Mouse (Mus musculus): ENCODE results near the gene Hoxa9.

Gene Hoxa9

DNA sequence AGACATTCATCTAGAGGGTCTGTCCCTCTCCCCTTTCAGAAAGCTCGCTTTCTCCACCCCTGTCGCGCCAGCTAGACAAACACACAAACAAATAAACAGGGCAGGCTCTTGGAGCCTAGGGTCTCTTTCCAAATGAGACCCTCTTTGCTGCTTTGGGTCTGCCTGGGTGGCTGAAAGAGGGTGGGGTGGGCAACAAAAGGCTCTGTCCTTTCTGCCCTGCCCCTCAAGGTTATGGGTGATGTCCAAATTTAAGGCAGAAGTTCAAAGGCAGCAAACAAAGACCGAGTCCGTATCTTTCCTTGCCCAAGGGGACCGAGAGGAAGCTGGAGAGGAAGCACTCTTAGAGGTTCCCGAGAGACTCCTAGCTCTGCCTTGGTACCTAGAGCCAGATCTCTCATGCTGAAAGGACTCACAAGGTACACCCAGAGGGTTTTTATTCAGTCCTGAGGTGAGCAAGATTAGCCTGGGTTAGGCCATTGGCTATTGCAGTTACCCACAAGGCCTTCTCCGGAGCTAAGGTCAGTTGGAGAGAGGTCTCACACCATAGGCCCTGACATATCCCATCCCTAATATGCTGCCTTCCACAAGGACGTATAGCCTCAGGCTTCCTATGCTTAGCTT is 10.2 kb upstream of the Hoxa9 start:
- Histone ChIP-seq H3K36me3 (ENCODE audit: control insufficient read depth, insufficient read depth, low read length, poor library complexity, severe bottlenecking) (no peaks in the 10 kb centered on the region), H3K27me3 (ENCODE audit: control insufficient read depth, insufficient read depth, low read length, poor library complexity, severe bottlenecking) (no peaks in the 10 kb centered on the region; the same call in none of the 2 replicates)
- no peak for DNase-seq (ENCODE audit: low read depth, low spot score)

DNA sequence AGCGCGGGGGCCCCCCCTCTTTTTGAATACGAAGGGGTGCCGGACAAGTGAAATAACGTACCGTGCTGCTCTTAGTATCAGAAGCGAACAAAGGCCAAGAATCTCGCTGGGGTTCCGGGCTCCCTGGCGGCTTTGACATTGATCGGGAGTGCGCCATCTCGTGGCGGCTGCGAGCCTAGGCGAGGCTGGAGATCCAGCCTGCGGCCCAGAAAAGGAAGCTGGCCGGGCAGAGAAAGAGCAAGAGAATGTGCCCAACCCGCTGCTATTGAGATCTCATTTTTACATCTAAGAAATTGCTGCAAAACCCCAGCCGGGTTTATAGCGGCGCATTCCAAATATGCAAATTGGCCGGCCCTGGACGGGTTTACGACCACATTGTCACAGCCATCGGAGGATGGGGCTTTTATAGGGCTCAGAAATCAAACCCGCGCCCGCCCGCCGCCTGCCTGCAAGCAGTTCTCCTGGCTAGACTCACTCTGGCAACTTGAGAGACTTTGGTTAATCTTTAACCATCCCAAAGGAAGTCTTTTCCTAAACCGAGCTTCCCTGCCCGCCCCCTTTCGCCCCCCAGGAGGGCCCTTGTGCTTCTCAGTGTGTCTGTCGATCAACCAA is 9.6 kb upstream of the Hoxa9 start, which contains the start of gene Hoxa10:
Gene Hoxa10, minus strand, starts transcription at position 466 of the 612 bp plus-strand sequence.
- Histone ChIP-seq H3K27me3 (ENCODE audit: control insufficient read depth, insufficient read depth, low read length, poor library complexity, severe bottlenecking) (no peaks in the 10 kb centered on the region; the same call in none of the 2 replicates), H3K36me3 (ENCODE audit: control insufficient read depth, insufficient read depth, low read length, poor library complexity, severe bottlenecking) (no peaks in the 10 kb centered on the region)
- peak; percentile 82 for DNase-seq (ENCODE audit: low read depth, low spot score)

DNA sequence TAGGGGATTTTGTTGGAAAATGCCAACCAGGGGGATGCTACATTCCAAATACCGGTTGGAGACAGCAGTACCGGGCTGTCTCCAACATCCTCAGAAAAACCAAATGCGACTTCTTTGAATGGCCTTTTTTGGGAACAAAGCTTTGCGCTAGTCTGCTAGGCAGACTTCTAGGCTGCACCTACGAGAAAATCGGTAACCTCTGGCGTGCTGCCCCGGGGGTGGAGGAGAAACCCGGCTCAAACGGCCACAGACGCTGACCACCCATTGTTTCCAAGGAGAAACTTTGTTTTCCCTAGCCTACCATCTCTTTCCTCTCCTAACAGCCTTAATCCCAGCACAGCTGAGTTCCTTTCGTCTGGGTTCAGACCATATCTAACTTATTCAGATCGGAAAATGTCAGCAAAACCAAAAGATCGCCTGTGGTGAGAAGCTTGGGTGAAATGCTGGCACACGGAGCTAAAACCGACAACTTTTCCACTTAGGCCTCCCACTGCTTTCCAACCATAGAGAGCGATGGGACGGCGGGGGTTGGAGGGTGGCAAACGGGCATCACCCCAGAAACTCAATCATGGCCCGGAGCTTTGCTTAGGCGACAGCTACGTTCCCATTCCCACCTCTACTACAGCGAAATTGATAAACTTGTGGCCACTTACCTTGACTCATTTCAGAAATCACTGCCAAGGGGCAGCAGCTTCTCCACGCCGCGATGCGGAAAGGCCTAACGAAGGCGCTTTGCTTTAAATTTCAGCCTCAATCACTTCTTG is 8.9 kb upstream of the Hoxa9 start:
- DNase-seq (ENCODE audit: low read depth, low spot score) = no peak
- Histone ChIP-seq H3K36me3 (ENCODE audit: control insufficient read depth, insufficient read depth, low read length, poor library complexity, severe bottlenecking) (no peaks in the 10 kb centered on the region), H3K27me3 (ENCODE audit: control insufficient read depth, insufficient read depth, low read length, poor library complexity, severe bottlenecking) (peaks cover under 1% of the 10 kb centered on the region)

DNA sequence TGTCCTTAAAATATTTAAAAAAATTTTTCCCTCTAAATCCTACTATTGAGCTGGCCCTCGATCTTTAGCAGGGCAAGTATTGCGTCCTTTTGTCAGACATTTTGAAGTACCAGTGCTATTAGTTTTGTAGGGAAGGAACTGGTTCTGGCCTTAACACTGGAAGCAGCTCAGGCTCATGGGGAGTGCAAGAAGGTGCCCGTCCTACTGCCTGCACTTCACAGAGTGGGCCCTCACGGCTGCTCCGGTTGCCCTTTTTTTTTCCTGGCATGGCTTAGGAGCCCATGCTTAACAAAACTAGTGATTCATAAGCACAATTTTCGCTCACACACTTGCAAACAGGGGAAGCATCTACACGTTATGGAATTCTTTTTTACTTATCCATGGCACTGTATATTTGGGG is 8.1 kb upstream of the Hoxa9 start:
- Histone ChIP-seq H3K27me3 (ENCODE audit: control insufficient read depth, insufficient read depth, low read length, poor library complexity, severe bottlenecking) (peaks cover 4% of the 10 kb centered on the region), H3K36me3 (ENCODE audit: control insufficient read depth, insufficient read depth, low read length, poor library complexity, severe bottlenecking) (no peaks in the 10 kb centered on the region)
- DNase-seq (ENCODE audit: low read depth, low spot score) = no peak

DNA sequence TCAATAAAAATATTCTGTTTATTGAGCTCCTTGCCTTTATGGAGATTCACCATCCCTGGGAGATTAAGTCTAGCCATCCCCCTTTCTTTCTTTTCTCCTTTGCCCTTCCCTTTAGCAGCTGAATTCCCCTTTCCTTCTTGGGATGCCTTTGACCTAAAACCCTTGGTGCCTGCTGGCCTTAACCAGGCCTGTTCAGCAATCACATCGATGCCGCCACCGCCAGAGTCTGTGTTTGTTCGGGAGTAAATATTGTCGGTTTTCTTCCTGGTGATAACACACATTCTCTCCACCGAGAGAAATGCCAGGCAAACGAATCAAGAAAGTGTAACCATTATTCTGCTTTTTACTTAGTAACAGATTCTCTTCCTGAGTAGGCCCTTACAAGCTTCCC is 7.3 kb upstream of the Hoxa9 start:
- no peak for DNase-seq (ENCODE audit: low read depth, low spot score)
- Histone ChIP-seq H3K36me3 (ENCODE audit: control insufficient read depth, insufficient read depth, low read length, poor library complexity, severe bottlenecking) (no peaks in the 10 kb centered on the region), H3K27me3 (ENCODE audit: control insufficient read depth, insufficient read depth, low read length, poor library complexity, severe bottlenecking) (peaks cover 4% of the 10 kb centered on the region)

DNA sequence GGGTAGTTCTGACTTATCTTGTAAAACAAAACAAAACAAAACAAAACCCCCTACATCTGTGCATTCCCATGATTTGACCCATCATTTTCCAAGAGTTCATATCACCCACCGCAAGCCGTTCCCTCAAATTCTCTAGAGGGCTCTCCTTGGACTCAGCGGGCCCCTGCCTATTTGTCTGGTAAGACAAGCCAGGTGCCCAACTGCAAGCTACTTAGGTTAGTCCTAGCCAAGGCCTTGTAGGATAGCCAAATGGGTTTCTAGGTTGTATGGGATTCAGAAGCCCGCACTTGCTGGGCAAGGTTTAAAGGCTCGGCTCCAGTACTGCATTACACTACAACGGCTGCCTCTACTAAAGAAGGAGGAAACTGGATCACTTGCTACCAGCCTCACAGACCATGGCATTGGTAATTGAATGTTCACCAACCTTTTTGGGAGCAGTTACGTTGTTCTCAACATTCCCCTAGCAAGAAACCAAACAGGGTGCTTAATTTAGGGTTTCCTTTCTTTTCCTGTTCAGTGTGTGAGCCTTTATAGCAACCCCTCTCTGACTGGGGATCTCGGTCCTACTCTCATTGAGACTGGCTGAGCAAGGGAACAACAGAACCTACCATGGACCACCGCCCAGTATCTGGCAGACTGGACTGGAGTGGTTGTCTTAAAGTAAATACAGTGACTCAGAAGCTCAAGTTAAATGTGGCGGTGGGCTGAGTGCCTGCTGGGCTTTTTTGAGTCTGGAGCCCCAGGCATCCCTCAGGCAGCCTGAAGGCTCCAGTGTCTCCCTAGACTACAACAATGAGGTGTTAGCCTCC is 6.7 kb upstream of the Hoxa9 start:
- DNase-seq (ENCODE audit: low read depth, low spot score) = no peak
- H3K36me3 ChIP-seq (ENCODE audit: control insufficient read depth, insufficient read depth, low read length, poor library complexity, severe bottlenecking) = no peaks in the 10 kb centered on the region
- peaks cover 4% of the 10 kb centered on the region for H3K27me3 ChIP-seq (ENCODE audit: control insufficient read depth, insufficient read depth, low read length, poor library complexity, severe bottlenecking)

DNA sequence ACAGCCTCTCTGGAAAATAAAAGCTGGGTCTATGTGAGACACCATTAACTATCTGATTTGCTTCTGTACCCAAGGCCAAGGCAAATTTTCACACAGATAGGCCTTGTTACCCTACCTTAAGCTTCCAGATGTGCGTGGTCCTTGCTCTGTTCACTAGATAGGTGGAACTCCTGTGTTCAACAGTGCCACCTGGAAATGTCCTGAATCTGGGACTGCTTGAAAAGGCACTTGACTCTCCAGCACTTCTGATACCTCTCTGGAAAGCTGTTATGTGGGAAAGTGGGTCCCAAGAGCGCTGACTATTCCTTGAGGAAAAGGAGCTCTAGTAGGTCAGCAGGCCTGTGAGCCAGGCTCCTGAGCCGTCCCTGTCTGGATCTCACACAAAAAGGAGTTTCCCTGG is 5.9 kb upstream of the Hoxa9 start:
- Histone ChIP-seq H3K27me3 (ENCODE audit: control insufficient read depth, insufficient read depth, low read length, poor library complexity, severe bottlenecking) (peaks cover 8% of the 10 kb centered on the region), H3K36me3 (ENCODE audit: control insufficient read depth, insufficient read depth, low read length, poor library complexity, severe bottlenecking) (no peaks in the 10 kb centered on the region)
- no peak for DNase-seq (ENCODE audit: low read depth, low spot score)

DNA sequence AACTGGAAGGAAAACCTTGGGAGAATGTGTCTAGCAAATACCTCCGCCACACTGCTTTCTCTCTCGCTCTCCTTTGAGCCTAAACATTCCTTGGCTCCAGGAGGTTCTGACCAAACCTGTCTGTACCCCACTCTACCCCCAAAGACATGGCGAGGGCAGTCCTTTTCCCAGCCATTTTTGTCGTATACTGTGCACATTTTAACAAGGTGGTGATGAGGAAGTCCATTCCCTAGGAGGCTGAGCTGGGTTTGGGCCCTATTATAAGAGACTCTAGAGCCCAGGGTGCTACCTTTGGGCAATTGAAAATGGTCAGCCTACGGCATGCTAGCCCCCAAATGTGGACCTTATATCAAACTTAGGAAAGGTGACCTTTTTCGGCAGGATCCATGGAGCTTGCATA is 5.0 kb upstream of the Hoxa9 start:
- peaks cover 8% of the 10 kb centered on the region for H3K27me3 ChIP-seq (ENCODE audit: control insufficient read depth, insufficient read depth, low read length, poor library complexity, severe bottlenecking)
- DNase-seq (ENCODE audit: low read depth, low spot score) = no peak
- no peaks in the 10 kb centered on the region for H3K36me3 ChIP-seq (ENCODE audit: control insufficient read depth, insufficient read depth, low read length, poor library complexity, severe bottlenecking)

DNA sequence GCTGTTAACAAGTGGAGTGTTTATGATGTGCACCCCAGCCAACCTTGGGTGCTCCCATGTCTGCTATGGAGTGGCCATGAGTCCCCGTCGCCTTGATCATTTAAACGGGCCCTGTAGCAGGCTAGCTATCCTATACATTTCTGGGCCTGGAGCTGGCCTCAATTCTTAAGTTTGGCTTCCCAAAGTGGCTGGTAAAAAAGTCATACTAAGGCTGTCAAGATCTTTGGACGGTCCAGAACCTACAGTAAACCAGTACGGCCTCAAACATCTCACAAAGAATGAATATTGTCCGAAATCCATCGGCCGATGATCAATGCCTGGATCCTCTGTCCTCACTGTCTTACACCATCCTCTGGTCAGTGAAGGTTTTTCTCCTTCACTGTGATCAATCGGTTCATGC is 4.4 kb upstream of the Hoxa9 start:
- peaks cover 8% of the 10 kb centered on the region for H3K27me3 ChIP-seq (ENCODE audit: control insufficient read depth, insufficient read depth, low read length, poor library complexity, severe bottlenecking)
- DNase-seq (ENCODE audit: low read depth, low spot score) = no peak
- no peaks in the 10 kb centered on the region for H3K36me3 ChIP-seq (ENCODE audit: control insufficient read depth, insufficient read depth, low read length, poor library complexity, severe bottlenecking)

DNA sequence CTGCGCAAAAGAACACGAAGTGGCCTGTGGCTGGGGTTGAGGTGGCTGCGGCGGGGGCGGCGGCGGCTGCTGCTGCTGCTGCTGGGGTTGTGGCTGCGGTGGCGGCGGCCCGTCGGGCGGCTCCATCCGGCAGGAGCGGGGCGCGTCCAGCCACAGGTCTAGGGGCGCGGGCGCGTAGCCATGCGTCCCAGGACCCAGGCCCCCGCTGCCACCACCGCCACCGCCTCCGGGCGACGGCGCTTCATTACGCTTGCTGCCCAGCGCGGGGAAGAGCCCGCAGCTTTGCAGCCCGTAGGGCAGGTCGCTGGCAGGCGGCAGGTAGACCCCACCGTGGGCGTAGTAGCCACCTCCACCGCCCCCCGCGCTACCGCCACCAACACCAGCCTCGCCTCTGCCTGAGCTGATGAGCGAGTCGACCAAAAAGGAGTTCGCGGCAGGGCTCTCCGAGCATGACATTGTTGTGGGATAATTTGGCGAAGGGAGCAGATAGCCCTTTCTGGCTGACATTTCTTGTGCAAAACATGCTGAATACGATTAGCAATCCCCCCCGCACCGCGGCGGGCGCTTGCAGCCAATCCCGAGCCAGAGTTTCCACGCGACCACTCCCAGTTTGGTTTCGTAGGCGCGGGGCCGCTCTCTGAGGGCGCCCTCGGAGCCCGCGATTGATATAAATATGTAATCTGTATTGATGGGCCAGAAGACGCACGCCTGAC is 3.7 kb upstream of the Hoxa9 start:
- Histone ChIP-seq H3K27me3 (ENCODE audit: control insufficient read depth, insufficient read depth, low read length, poor library complexity, severe bottlenecking) (peaks cover 8% of the 10 kb centered on the region), H3K36me3 (ENCODE audit: control insufficient read depth, insufficient read depth, low read length, poor library complexity, severe bottlenecking) (no peaks in the 10 kb centered on the region)
- no peak for DNase-seq (ENCODE audit: low read depth, low spot score)

DNA sequence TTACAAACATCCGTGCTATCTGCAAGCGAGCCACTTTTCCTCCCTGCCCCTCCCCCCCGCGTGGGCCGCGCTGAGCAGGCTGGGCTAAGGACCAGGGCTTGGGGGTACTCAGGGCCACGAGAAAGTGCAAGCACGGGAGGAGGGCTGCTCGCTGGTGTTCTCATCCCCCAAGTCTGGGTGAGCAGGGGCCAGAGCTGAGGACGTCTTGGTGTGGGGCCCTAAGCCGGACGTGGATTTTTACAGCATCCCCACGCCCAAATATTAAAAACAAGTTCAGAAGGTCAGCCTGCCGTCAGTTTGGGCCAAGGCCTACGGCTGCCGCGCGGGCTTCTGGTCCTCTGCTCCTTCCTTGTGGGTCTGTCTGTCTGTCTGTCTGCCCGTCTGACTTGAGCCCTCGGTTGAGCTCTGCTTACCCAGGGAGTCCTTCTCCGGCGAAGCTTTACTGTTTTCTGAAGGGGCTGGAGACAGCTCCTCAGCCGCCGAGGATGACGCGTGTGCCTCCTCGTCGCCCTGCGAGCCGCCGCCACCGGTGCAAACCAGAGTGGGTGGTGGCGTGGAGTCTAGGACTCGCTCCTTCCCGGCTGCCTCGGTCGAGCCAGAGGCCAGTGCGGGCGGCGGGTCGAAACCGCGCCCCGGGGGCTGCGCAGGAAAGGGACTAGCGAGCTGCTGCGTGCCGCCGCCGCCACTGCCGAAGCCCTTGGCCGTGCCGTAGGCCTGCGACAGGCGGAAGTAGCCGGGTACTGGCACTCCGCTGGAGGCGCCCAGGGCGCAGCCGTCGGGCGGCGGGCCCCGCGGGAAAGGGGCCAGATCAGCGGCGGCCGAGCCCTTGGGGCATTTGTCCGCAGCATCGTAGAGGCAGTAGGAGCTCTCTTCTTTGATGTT is 2.9 kb upstream of the Hoxa9 start:
- DNase-seq (ENCODE audit: low read depth, low spot score) = peak; percentile 39
- no peaks in the 10 kb centered on the region for H3K36me3 ChIP-seq (ENCODE audit: control insufficient read depth, insufficient read depth, low read length, poor library complexity, severe bottlenecking)
- H3K27me3 ChIP-seq (ENCODE audit: control insufficient read depth, insufficient read depth, low read length, poor library complexity, severe bottlenecking) = peaks cover 10% of the 10 kb centered on the region

DNA sequence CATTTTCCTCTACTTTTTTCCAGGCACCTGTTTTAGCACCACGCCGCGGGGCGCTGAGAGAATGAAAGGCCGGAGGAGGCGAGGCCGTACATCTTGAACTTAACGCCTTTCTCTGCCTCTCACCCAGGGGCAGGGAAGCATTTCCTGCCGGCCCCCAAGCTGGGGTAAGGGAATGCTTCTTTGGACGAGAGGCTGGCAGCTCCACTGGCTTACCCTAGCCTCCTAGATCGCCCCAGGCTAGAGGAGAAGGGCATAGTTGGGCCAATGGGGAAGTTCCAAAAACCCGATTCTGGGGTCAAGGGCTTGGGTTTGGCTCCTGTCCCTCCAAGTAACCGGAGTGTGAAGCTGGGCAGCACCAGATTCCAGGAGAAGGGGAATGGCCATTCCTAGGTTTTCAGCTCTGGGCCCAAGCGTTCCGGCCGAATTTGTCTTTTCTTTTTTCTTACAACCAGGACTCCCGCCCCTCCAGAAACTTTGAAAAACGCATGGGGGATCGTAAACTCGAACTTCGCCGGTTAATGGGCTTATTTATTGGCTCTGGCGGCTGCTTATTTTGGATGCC is 2.2 kb upstream of the Hoxa9 start:
- DNase-seq (ENCODE audit: low read depth, low spot score) = no peak
- H3K36me3 ChIP-seq (ENCODE audit: control insufficient read depth, insufficient read depth, low read length, poor library complexity, severe bottlenecking) = no peaks in the 10 kb centered on the region
- H3K27me3 ChIP-seq (ENCODE audit: control insufficient read depth, insufficient read depth, low read length, poor library complexity, severe bottlenecking) = peaks cover 10% of the 10 kb centered on the region

DNA sequence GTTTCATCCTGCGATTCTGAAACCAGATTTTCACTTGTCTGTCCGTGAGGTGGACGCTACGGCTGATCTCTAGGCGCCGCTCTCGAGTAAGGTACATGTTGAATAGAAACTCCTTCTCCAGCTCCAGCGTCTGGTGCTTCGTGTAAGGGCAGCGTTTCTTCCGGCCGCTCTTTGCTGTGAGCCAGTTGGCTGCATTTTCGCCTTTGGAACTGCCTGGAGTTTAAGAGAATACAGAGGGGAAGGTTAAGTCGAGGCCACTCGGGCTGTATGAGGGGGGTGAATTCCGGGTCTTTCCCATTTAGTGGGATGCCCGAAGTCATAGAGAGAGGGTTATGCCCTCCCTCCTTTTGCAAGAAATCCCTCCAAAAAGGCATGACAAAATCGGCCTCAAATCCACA is 1.7 kb upstream of the Hoxa9 start:
- Histone ChIP-seq H3K27me3 (ENCODE audit: control insufficient read depth, insufficient read depth, low read length, poor library complexity, severe bottlenecking) (peaks cover 10% of the 10 kb centered on the region), H3K36me3 (ENCODE audit: control insufficient read depth, insufficient read depth, low read length, poor library complexity, severe bottlenecking) (no peaks in the 10 kb centered on the region)
- peak; percentile 44 for DNase-seq (ENCODE audit: low read depth, low spot score)

Measured in splenic B cell, adult 2 months (primary cell).